Mouse (Mus musculus) stomach, adult 2 months (tissue): ENCODE data around the gene Zfpl1. TPM values are rescaled to one million over a fixed set of nuclear protein-coding genes. Genes with fewer than 3 reads are reported as not detected.

Experiments
- polyA plus RNA-seq: library from polyadenylated mRNA; depleted of rRNA; stranded (reverse); fragments of >200 nt; gene quantifications from 2 replicates; pipeline ENCODE4 v1.2.3, GENCODE M21; 2012; rRNA removed

Gene Zfpl1
- 64.7 and 68.1 TPM in 2 replicates for polyA plus RNA-seq

GRCm38 (mm10) chr19:6084478-6085248 is at the start of gene Zfpl1, which contains the start of gene Cdca5:
Gene Zfpl1, minus strand, starts transcription at chr19:6084956.
Gene Cdca5, plus strand, starts transcription at chr19:6084983.

GRCm38 (mm10) chr19:6127760-6128341 is 43.1 kb upstream of the Zfpl1 start, which contains the start of gene Snx15:
Gene Snx15, minus strand, starts transcription at chr19:6128304.

GRCm38 (mm10) chr19:6117986-6118676 is 33.4 kb upstream of the Zfpl1 start, which contains the start of gene Sac3d1:
Gene Sac3d1, minus strand, starts transcription at chr19:6118650.

GRCm38 (mm10) chr19:6105586-6105985 is 20.8 kb upstream of the Zfpl1 start, which contains the start of gene Naaladl1:
Gene Naaladl1, plus strand, starts transcription at chr19:6105782.

GRCm38 (mm10) chr19:6094119-6094518 is 9.4 kb upstream of the Zfpl1 start, which contains the start of gene AC131692.1:
Gene AC131692.1, plus strand, starts transcription at chr19:6094419.

GRCm38 (mm10) chr19:6082156-6082555 is 2.6 kb downstream of the Zfpl1 start, which contains the start of gene Gm28374:
Gene Gm28374, minus strand, starts transcription at chr19:6082256.

GRCm38 (mm10) chr19:6079983-6080480 is 4.7 kb downstream of the Zfpl1 start, which contains the start of gene Tmem262:
Gene Tmem262, plus strand, starts transcription at chr19:6080033.

GRCm38 (mm10) chr19:6076564-6077393 is 8.0 kb downstream of the Zfpl1 start, which contains the start of gene Vps51:
Gene Vps51, minus strand, starts transcription at chr19:6077231.

GRCm38 (mm10) chr19:6067724-6068415 is 16.9 kb downstream of the Zfpl1 start, which contains the start of gene Tm7sf2:
Gene Tm7sf2, minus strand, starts transcription at chr19:6068373.

GRCm38 (mm10) chr19:6061021-6061533 is 23.7 kb downstream of the Zfpl1 start, which contains the start of gene Znhit2:
Gene Znhit2, plus strand, starts transcription at chr19:6061192.

GRCm38 (mm10) chr19:6057313-6058096 is 27.3 kb downstream of the Zfpl1 start, which contains the start of the genes Mrpl49 and Fau:
Gene Mrpl49, minus strand, starts transcription at chr19:6057785.
Gene Fau, plus strand, starts transcription at chr19:6057844.

GRCm38 (mm10) chr19:6046294-6047153 is 38.2 kb downstream of the Zfpl1 start, which contains the start of gene Syvn1:
Gene Syvn1, plus strand, starts transcription at chr19:6046576.

Other genes starting within 250 kb of the Zfpl1 start
- gene Frmd8, start 209.7 kb downstream of the Zfpl1 start, polyA plus RNA-seq: 9.3 and 10.0 TPM in 2 replicates
- 9.7 and 9.8 TPM in 2 replicates for gene Slc25a45, start 207.1 kb downstream of the Zfpl1 start, polyA plus RNA-seq
- 0.19 and 0.25 TPM in 2 replicates for gene Tigd3, start 190.8 kb downstream of the Zfpl1 start, polyA plus RNA-seq
- 29.4 and 29.7 TPM in 2 replicates for gene Dpf2, start 171.9 kb downstream of the Zfpl1 start, polyA plus RNA-seq
- gene Cdc42ep2, start 160.1 kb downstream of the Zfpl1 start, polyA plus RNA-seq: 7.8 and 8.0 TPM in 2 replicates
- 14.8 and 18.1 TPM in 2 replicates for gene Pola2, start 120.8 kb downstream of the Zfpl1 start, polyA plus RNA-seq
- not detected in 2 replicates for gene Slc22a20, start 98.8 kb downstream of the Zfpl1 start, polyA plus RNA-seq
- 37.4 and 43.7 TPM in 2 replicates for gene Capn1, start 69.1 kb downstream of the Zfpl1 start, polyA plus RNA-seq
- gene Syvn1, start 38.4 kb downstream of the Zfpl1 start, polyA plus RNA-seq: 45.0 and 47.3 TPM in 2 replicates
- 5.1 and 5.2 TPM in 2 replicates for gene Mrpl49, start 27.2 kb downstream of the Zfpl1 start, polyA plus RNA-seq
- 722 and 1,119 TPM in 2 replicates for gene Fau, start 27.1 kb downstream of the Zfpl1 start, polyA plus RNA-seq
- gene Znhit2, start 23.8 kb downstream of the Zfpl1 start, polyA plus RNA-seq: 37.3 and 60.7 TPM in 2 replicates
- gene Tm7sf2, start 16.6 kb downstream of the Zfpl1 start, polyA plus RNA-seq: 43.1 and 48.4 TPM in 2 replicates
- 34.6 and 34.9 TPM in 2 replicates for gene Vps51, start 7.7 kb downstream of the Zfpl1 start, polyA plus RNA-seq
- gene Tmem262, start 4.9 kb downstream of the Zfpl1 start, polyA plus RNA-seq: not detected in 2 replicates
- 0.10 and 0.34 TPM in 2 replicates for gene Gm28374, start 2.7 kb downstream of the Zfpl1 start, polyA plus RNA-seq
- gene Cdca5, start within 50 bp of the Zfpl1 start, polyA plus RNA-seq: 0.80 and 1.0 TPM in 2 replicates
- not detected in 2 replicates for gene AC131692.1, start 9.5 kb upstream of the Zfpl1 start, polyA plus RNA-seq
- 0.19 and 0.30 TPM in 2 replicates for gene Naaladl1, start 20.8 kb upstream of the Zfpl1 start, polyA plus RNA-seq
- 24.7 and 40.8 TPM in 2 replicates for gene Sac3d1, start 33.7 kb upstream of the Zfpl1 start, polyA plus RNA-seq
- gene Snx15, start 43.3 kb upstream of the Zfpl1 start, polyA plus RNA-seq: 32.0 and 40.7 TPM in 2 replicates
- gene Batf2, start 56.0 kb upstream of the Zfpl1 start, polyA plus RNA-seq: 7.1 and 7.8 TPM in 2 replicates
- gene Arl2, start 56.6 kb upstream of the Zfpl1 start, polyA plus RNA-seq: 90.1 and 115 TPM in 2 replicates
- not detected in 2 replicates for gene Majin, start 99.4 kb upstream of the Zfpl1 start, polyA plus RNA-seq
- gene Gpha2, start 141.4 kb upstream of the Zfpl1 start, polyA plus RNA-seq: 0.50 and 1.0 TPM in 2 replicates
- 47.1 and 114 TPM in 2 replicates for gene Ppp2r5b, start 150.9 kb upstream of the Zfpl1 start, polyA plus RNA-seq
- gene Atg2a, start 156.7 kb upstream of the Zfpl1 start, polyA plus RNA-seq: 48.8 and 62.8 TPM in 2 replicates
- 152 and 233 TPM in 2 replicates for gene Ehd1, start 191.8 kb upstream of the Zfpl1 start, polyA plus RNA-seq
- gene Cdc42bpg, start 221.5 kb upstream of the Zfpl1 start, polyA plus RNA-seq: 28.3 and 31.9 TPM in 2 replicates